Mouse (Mus musculus) brain, adult 10 weeks (tissue): ENCODE measurements around the gene Gm37596. TPM values are rescaled to one million over a fixed set of nuclear protein-coding genes. Genes with fewer than 3 reads are reported as not detected.

ENCODE experiments used
- polyA plus RNA-seq: library from polyadenylated mRNA; stranded (reverse); fragments of 350-450 nt; fragmentation: Illumina TruSeq; extraction: RNeasy Lipid Tissue Mini Kit (QIAGEN cat#74804); gene quantifications from one replicate; pipeline ENCODE4 v1.2.3, GENCODE M21; 2015; ENCODE audit warnings: low read depth, low replicate concordance

Gm37596 gene
- polyA plus RNA-seq, result not detected

DNA sequence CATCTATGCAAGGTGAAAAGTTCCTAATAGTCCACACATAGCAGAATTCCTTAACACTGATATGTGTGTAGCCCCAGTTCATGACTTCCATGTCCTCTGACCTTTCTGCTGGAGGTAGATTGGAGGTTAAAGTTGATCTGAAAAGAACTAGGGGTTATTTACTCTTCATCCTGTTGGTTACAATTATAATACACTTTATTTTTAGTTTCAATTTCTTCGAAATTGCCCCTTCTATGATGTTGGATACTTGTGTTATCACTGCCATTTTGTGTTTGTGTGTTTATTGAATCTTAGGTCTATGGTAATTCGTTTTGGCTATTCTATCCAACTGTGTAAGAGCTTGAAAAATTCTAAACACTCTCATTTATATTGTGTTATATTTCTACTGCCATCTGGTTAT is at the start of gene Gm37596:
Gene Gm37596, minus strand, starts transcription at position 101 of the 400 bp plus-strand sequence.

DNA sequence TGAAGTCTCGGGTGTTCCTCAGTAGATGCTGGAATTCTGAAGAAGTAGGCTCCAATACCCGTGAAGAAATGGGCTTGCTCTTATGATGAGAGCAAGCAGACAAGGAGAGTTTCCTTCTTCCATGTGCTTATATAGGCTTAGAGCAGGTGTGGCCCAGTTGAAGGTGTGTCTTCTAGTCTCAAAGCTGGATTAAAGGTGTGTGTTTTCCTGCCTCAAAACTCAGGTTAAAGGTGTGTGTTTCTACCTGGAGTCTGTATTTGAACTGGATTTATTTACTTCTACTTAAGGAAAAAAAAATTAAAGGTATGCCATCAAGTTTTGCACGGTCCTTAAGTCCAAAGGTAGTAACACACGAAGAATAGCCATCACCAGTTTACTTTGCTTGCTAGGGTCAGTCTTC is 16.7 kb downstream of the Gm37596 start, which contains the start of gene Tdpoz1:
Gene Tdpoz1, minus strand, starts transcription at position 101 of the 400 bp plus-strand sequence.

DNA sequence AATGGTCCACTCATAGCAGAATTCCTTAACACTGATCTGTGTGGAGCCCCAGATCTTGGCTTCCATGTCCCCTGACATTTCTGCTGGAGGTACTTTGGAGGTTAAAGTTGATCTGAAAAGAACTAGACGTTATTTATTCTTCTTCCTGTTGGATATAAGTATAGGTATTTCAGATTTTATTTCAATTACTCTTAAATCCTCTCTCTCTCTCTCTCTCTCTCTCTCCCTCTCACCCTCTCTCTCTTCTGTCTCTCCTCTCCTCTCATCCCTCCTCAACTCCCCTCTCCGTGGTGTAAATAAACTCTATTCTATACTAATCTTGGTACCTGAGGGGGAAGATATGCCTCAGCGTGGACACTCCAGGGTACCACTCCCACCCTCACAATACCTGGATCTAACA is 40.3 kb downstream of the Gm37596 start, which contains the start of gene Tdpoz2:
Gene Tdpoz2, minus strand, starts transcription at position 101 of the 400 bp plus-strand sequence.

Other genes starting within 250 kb of the Gm37596 start
- not detected for gene Tchhl1, start 224.3 kb downstream of the Gm37596 start, polyA plus RNA-seq
- 28.0 TPM for gene S100a11, start 172.6 kb downstream of the Gm37596 start, polyA plus RNA-seq
- 99.2 TPM for gene S100a10, start 138.0 kb downstream of the Gm37596 start, polyA plus RNA-seq
- not detected for gene Tdpoz2, start 40.4 kb downstream of the Gm37596 start, polyA plus RNA-seq
- not detected for gene Tdpoz1, start 16.8 kb downstream of the Gm37596 start, polyA plus RNA-seq
- not detected for gene Gm5773, start 79.9 kb upstream of the Gm37596 start, polyA plus RNA-seq
- not detected for gene Tdpoz4, start 103.3 kb upstream of the Gm37596 start, polyA plus RNA-seq
- not detected for gene Tdpoz3, start 132.9 kb upstream of the Gm37596 start, polyA plus RNA-seq